Mouse (Mus musculus): ENCODE data around the gene Trrap.
"Not testable (repeated sequence)": the region's sequence is repeated elsewhere in the genome, so short reads cannot be mapped to it uniquely, and the experiment has no call there.

Gene Trrap

DNA sequence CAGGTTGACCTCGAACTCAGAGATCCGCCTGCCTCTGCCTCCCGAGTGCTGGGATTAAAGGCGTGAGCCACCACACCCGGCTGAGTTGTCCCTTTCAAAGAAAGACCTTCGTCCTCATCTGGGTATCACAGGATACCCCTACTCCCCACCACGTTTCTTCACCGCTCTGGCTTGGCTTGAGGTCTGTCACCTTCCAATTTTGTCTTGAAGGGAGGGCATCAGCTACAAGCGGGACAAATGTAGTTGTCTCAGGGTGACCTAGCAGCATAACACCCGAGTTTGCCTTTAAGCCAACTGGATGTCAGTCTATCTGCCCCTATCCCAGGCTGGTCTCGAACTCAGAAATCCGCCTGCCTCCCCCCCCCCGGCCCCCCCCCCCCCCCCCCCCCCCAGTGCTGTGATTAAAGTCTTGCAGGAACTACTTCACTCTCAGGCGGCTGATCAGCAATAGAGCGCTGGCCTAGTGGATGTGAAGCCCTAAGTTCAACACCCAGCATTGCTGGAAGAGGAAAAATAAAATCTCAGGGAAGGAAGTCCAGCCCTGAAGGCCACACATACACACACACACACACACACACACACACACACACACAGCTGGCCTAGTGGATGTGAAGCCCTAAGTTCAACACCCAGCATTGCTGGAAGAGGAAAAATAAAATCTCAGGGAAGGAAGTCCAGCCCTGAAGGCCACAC lies at the start of gene Trrap:
TSS of gene Trrap (plus strand) at position 627 of the 693 bp plus-strand sequence.
- not testable (repeated sequence) for DNase-seq (ENCODE audit: low read depth)

DNA sequence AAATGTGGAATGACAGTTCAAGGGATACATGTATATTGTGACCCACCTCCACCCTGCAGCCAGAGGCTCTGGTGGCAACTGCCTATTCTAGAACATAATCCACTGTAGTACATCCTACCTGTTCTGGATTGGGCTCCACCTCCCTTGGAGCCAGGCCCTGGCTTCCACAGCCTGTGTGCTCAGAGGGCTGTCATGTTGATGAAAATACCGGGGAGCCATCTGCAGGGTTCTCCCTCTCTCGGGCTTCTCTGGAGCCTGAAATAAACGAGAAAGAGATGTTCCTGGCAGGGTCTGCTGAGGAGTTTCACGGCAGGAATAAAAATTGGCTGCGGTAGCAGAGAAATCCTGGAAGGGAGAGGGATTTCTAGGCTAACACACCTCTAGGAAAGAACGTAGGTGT lies 47.8 kb upstream of the Trrap start:
- DNase-seq (ENCODE audit: low read depth), result no peak

DNA sequence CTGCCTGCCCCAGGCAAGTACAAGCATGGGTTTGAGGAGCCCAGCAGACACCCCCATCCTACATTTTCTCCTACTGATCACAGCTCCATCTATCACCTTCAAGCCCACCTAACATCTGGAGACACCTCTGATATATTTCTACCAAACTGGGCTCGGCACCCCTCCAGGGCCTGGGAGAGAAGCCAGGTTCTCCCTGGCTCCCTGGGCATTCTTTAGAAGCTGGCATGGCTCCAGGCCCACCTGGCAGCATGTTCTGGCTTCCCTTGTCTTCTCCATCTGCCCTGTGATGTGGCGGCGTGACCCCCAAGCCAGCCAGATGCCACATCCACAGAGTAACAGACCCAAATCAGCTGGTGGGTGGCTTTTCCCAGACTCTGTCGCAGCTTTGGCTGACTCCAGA lies 47.3 kb upstream of the Trrap start:
- DNase-seq (ENCODE audit: low read depth), result no peak

- DNase-seq (ENCODE audit: low read depth), result no peak
Measured at GRCm38 (mm10) chr5:144724926-144725325, 42.6 kb upstream of the Trrap start.

- DNase-seq (ENCODE audit: low read depth), result no peak
Measured at GRCm38 (mm10) chr5:144725554-144725953, 42.0 kb upstream of the Trrap start.

DNA sequence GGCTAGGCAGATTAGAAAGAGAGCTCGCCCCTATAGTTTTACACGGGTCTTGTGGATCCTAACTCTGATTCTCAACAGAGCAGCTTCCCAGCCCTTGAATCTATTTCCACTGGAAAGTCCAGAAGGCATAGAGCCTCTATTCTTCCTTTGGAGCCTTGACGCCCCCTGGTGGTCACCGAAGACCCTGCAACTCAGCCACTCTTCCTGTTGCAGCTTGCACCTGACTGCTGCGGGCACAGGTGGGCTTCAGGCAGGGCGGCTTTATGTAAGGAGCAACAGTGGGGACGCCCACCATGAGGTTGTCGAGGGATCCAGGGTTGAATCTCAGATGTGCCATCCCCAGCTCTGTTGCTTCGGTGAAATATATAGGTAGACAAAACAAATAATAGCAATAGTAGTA lies 40.4 kb upstream of the Trrap start:
- no peak for DNase-seq (ENCODE audit: low read depth)

- DNase-seq (ENCODE audit: low read depth), result no peak
Measured at GRCm38 (mm10) chr5:144728237-144728636, 39.3 kb upstream of the Trrap start.

- no peak for DNase-seq (ENCODE audit: low read depth)
Measured at GRCm38 (mm10) chr5:144729216-144729615, 38.3 kb upstream of the Trrap start.

- no peak for DNase-seq (ENCODE audit: low read depth)
Measured at GRCm38 (mm10) chr5:144733953-144734352, 33.6 kb upstream of the Trrap start.

- no peak for DNase-seq (ENCODE audit: low read depth)
Measured at GRCm38 (mm10) chr5:144734949-144735348, 32.6 kb upstream of the Trrap start.

GRCm38 (mm10) chr5:144737101-144737500 lies 30.4 kb upstream of the Trrap start:
- no peak for DNase-seq (ENCODE audit: low read depth)

- no peak for DNase-seq (ENCODE audit: low read depth)
Measured at GRCm38 (mm10) chr5:144752432-144752831, 15.1 kb upstream of the Trrap start.

DNA sequence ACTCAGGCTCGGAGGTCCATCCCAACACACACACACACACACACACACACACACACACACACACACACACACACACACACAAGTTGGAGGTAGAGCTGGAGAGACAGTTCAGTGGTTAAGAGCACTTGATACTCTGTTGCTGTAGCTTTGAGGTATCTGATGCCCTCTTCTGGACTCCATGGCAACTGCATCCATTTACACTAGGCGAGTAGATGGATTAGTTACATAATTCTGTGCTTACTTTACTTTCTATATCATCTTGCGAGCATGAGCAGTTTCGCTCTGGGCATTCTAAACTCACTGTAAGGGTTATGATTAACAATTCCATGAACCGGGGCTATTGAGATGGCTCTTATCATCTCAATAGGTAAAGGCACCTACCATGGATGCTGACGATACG lies 14.5 kb upstream of the Trrap start:
- DNase-seq (ENCODE audit: low read depth), result no peak

- DNase-seq (ENCODE audit: low read depth), result no peak
Measured at GRCm38 (mm10) chr5:144755191-144755590, 12.3 kb upstream of the Trrap start.

GRCm38 (mm10) chr5:144757402-144757801 lies 10.1 kb upstream of the Trrap start:
- no peak for DNase-seq (ENCODE audit: low read depth)

- no peak for DNase-seq (ENCODE audit: low read depth)
Measured at GRCm38 (mm10) chr5:144758422-144758821, 9.1 kb upstream of the Trrap start.

- DNase-seq (ENCODE audit: low read depth), result no peak
Measured at GRCm38 (mm10) chr5:144761161-144761868, 6.2 kb upstream of the Trrap start, which contains the start of gene Tmem130. Gene Tmem130, minus strand, starts transcription at chr5:144761818.

GRCm38 (mm10) chr5:144766026-144766425 lies 1.5 kb upstream of the Trrap start:
- DNase-seq (ENCODE audit: low read depth), result no peak

DNA sequence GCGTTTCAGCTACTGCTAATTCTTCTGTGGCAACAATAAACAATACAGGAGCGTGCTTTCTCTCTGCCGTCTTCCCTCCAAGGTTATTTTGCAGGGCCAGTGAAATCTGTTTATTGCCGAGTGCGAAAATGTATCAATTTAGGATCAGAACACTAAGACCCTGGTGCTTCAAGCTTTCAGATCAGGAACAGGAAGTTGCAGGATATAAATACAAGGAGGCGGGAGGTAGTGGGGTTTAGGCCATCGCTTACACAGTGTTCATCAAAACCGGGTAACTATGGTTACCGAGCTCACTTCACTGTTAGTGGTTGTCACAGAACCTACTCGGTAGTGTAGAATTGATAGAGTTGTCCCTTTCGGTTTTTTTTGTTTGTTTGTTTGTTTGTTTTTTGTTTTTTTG lies 886 bp upstream of the Trrap start:
- DNase-seq (ENCODE audit: low read depth), result no peak

DNA sequence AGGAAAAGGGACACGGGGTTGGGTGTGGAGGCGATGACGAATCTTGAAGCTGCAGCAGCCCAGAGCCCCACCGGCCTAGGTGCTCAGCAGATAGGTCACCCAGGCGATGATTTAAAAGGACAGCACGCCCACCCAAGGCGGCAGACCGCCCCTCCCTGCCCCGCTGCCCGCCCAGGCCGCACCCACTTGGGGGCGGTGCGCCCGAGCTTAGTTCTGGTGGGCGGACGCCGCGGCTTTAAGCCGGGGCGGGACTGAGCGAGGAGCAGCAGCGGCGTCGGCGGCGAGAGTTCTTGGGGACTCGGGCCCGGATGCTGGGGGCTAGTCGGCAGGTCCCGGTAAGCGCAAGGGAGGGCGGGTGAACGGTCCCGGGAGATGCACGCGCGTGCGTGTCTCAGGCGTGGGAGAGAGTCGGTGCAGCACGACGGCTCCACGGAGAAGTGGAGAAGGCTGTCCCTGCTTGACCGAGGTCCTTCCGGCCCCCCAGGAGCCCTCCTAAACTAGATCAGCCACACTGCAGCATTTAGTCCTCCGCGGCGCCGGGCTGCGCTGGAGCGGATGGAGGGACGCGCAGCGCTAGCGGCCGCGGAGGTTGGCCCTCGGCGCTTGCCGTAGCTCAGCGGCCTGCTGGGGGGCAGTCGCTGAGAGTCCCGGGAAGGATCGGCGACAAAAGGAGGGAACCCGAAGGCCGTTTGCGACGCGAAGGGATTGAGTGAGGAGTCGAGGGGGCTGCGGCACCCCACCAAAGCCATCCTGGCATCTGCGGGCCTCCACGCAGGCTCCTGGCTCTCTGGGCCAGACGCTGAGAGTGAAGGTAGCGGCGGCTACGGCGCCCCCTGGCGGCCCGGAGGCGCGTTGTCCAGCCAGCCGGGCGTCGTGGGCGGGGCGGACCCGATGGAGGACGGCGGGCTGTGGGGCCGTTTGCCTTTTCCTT lies 644 bp downstream of the Trrap start:
- DNase-seq (ENCODE audit: low read depth), result peak; percentile 67

DNA sequence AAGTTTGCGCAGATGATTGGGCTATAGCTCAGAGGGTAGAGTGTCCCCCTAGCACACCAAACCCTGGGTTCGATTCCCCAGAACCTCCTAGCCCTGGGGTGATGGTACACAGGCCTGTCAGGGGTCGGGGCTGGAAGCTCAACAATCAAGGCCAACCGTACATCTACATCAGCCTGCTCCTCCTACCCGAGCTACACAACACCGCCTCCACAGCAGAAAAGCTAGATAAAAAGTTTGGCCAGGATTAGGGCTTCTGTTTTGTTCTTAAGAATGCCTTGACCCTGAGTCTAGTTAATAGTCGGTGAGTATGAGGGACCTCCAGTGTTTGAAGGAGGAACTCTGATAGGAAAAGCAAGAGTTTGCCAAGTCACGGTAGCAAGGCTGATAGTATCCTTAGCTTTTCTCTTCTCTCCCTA lies 1.5 kb downstream of the Trrap start:
- no peak for DNase-seq (ENCODE audit: low read depth)

DNA sequence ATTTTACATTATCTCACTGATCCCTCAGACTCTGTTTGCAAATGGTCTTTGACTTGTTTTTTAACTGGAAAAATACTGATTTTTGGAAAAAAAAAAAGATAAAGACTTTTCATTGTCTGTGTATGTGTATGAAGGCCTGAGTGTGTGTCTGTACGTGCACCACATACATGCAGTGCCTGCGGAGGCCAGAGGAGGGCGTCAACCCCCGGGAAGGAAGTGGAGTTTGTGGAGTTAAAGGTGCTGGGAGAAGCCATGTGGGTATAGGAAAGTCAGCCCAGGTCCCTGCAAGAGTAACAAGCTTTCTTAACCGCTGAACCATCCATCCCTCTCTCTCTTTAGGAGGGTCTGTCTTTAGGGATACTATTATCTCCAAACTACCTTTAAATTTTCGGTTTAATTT lies 5.7 kb downstream of the Trrap start:
- DNase-seq (ENCODE audit: low read depth), result no peak

GRCm38 (mm10) chr5:144780654-144781053 lies 13.1 kb downstream of the Trrap start:
- DNase-seq (ENCODE audit: low read depth), result no peak
